Mouse (Mus musculus) spleen, adult 2 months (tissue): ENCODE data around the gene Gm7945. TPM values are rescaled to one million over a fixed set of nuclear protein-coding genes. Genes with fewer than 3 reads are reported as not detected.
"Not testable (repeated sequence)": the region's sequence is repeated elsewhere in the genome, so short reads cannot be mapped to it uniquely, and the experiment has no call there.

Experiments
- DNase-seq, 2 experiments: peaks; one replicate each; pipeline versions ENCODE4 v3.0.0 to v3.0.0-alpha.2; 2012 to 2021; ENCODE audit warnings: low spot score in 2 of 2, low read depth in 1 of 2
- H3K27ac ChIP-seq: fragments of 200-500 bp; 2 replicates; pipeline ENCODE4 v1.5.1; 2012; ENCODE audit warnings: low read length, inconsistent platforms; ENCODE audit not compliant: insufficient read depth
- H3K27me3 ChIP-seq: fragments of 200-500 bp; 2 replicates; pipeline ENCODE4 v1.6.1; 2012; ENCODE audit warnings: mild to moderate bottlenecking, moderate library complexity, low read length, inconsistent platforms; ENCODE audit not compliant: control insufficient read depth, insufficient read depth
- H3K36me3 ChIP-seq: fragments of 200-500 bp; 2 replicates; pipeline ENCODE4 v1.6.1; 2012; ENCODE audit warnings: mild to moderate bottlenecking, low read length, inconsistent platforms; ENCODE audit not compliant: control insufficient read depth, insufficient read depth
- H3K4me1 ChIP-seq: fragments of 200-500 bp; 2 replicates; pipeline ENCODE4 v1.6.1; 2011; ENCODE audit warnings: inconsistent platforms; ENCODE audit not compliant: control insufficient read depth, insufficient read depth, insufficient read length
- H3K4me3 ChIP-seq: fragments of 200-500 bp; 2 replicates; pipeline ENCODE4 v1.5.1; 2011; ENCODE audit warnings: mild to moderate bottlenecking, inconsistent platforms; ENCODE audit not compliant: insufficient read depth, insufficient read length; ENCODE audit errors: extremely low read depth
- WGBS: fragments of 180-500 bp; shearing (Covaris S2); methylation state at CpG from one replicate; pipeline ENCODE4 v1.1.7; 2018; 5-methylcytosine and 5-hydroxymethylcytosine counted together
- polyA plus RNA-seq: library from polyadenylated mRNA; depleted of rRNA; stranded (reverse); fragments of >200 nt; gene quantifications from 2 replicates; pipeline ENCODE4 v1.2.3, GENCODE M21; 2012; rRNA removed

Gene Gm7945
- not detected in 2 replicates for polyA plus RNA-seq

DNA sequence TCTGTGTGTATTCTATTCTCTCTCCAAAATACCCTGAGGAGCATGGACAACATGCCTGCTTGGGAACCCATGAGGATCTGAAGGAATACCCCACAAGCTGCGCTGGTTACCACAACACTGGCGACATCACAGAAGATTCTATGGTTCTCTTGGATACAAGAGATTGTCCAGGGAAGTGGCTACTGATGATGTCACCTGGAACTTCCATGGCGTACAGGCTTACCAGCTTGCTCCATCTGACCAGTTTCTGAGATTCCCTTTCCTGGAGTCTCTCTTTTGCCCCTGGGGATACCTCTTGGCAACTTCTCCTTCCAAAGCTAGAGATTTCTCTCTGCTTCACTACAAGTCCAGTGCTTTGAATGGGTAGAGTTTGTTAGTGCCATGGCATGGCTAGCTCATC, at the start of gene Gm7945:
Gm7945 (minus strand) TSS at position 101 of the 400 bp plus-strand sequence.
- no CpG with 5 or more reads among the region's 3 CpGs for WGBS
- H3K27me3 ChIP-seq, H3K4me3 ChIP-seq, H3K27ac ChIP-seq, H3K36me3 ChIP-seq, DNase-seq, H3K4me1 ChIP-seq: not testable (repeated sequence)

DNA sequence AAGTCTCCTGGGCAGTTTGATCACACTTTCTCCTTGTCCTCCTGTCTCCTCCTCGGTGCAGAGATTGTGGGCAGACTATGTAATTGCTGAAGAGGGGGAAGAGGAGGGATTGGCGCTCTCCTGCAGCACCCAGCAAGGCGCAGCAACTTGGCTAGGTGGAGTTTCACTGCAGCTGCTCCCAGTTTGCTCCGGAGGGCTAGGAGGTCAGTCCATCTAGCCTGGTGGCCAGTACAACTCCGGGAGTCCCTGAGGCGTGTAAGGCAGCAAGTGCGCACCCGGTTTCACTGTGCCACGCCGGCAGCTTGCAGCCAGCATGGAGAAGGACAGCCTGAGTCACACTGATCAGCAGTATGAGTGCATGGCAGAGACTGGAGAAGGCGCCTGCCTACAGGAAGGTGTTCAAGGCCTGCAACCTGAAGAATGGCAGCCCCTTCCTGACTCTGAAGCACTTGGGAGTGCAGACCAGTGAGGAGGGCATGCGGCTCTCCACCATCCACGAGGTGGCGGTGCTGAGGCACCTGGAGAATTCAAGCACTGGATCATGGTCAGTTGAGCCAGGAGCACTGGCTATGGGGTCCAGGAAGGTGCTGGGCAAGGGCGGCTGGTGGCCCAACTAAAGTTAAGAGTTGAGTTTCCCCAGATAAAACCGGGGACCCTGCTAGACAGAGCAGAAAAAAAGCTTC, 39.4 kb upstream of the Gm7945 start:
- not testable (repeated sequence) for H3K4me3 ChIP-seq, H3K27ac ChIP-seq, DNase-seq, H3K4me1 ChIP-seq, H3K27me3 ChIP-seq, H3K36me3 ChIP-seq
- WGBS = 18% methylated on average over 14 of the region's 16 CpGs

DNA sequence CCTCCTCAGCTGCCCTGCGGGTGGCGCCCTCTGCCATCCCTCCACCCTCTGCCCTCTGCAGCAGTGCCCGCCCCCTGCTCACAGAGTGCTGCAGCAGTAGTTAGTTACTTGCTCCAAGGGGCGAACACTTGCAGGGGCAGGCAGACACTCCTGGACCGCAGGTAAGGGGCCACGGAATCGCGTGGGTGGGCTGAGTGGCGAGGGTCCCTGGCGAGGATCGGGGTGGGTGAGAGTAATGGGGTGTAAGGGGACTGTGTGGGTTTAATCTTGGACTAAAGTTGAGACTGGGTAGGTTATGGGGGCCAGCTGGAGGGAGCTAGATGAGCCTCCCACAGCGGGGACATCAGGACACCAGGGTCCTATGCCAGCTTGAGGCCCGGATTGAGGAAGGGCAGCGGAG, 38.5 kb upstream of the Gm7945 start:
- not testable (repeated sequence) for H3K27me3 ChIP-seq, H3K27ac ChIP-seq, H3K4me1 ChIP-seq, DNase-seq, H3K4me3 ChIP-seq, H3K36me3 ChIP-seq
- 28% methylated on average over 14 of the region's 14 CpGs for WGBS

DNA sequence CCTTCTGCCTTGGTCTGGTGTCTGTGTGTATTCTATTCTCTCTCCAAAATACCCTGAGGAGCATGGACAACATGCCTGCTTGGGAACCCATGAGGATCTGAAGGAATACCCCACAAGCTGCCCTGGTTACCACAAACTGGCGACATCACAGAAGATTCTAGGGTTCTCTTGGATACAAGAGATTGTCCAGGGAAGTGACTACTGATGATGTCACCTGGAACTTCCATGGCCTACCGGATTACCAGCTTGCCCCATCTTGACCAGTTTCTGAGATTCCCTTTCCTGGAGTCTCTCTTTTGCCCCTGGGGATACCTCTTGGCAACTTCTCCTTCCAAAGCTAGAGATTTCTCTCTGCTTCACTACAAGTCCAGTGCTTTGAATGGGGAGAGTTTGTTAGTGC, 22.0 kb upstream of the Gm7945 start, which contains the start of gene Gm6482:
Gm6482 (minus strand) TSS at position 101 of the 400 bp plus-strand sequence.
- not testable (repeated sequence) for H3K4me1 ChIP-seq, H3K36me3 ChIP-seq, H3K27ac ChIP-seq, H3K27me3 ChIP-seq, H3K4me3 ChIP-seq, DNase-seq
- 79% methylated on average over 1 of the region's 2 CpGs for WGBS

DNA sequence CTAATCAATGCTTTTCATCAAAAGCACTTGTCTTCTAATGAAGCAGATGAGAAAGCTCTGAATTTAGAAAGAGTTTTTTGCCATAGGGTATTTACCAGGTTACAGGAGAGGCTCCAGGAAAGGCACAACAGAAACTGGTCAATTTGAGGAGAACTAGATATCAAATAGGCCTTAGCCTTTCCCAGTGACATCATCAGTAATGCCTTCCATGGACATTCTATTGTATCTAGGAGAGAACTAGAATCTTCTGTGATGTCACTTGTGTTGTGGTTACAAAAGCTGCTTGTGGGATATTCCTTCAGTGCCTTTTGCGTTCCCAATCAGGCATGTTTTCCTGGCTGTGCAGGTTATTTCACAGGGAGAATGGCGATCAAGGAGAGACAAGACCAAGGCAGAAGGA, 37.9 kb downstream of the Gm7945 start, which contains the start of gene Gm5798:
Gm5798 (plus strand) TSS at position 301 of the 400 bp plus-strand sequence.
- H3K4me3 ChIP-seq, DNase-seq, H3K27me3 ChIP-seq, H3K36me3 ChIP-seq, H3K4me1 ChIP-seq, H3K27ac ChIP-seq: not testable (repeated sequence)
- WGBS = 59% methylated on average over 2 of the region's 2 CpGs

Other genes starting within 250 kb of the Gm7945 start
- not detected in 2 replicates for gene Mbl1, start 234.9 kb downstream of the Gm7945 start, polyA plus RNA-seq
- gene Sftpd, start 201.2 kb downstream of the Gm7945 start, polyA plus RNA-seq = not detected in 2 replicates
- not detected in 2 replicates for gene Gm2832, start 107.6 kb downstream of the Gm7945 start, polyA plus RNA-seq
- not detected in 2 replicates for gene Gm5798, start 37.8 kb downstream of the Gm7945 start, polyA plus RNA-seq
- not detected in 2 replicates for gene Gm6482, start 21.9 kb upstream of the Gm7945 start, polyA plus RNA-seq
- not detected in 2 replicates for gene Gm7954, start 67.1 kb upstream of the Gm7945 start, polyA plus RNA-seq
- gene Gm3486, start 103.1 kb upstream of the Gm7945 start, polyA plus RNA-seq = not detected in 2 replicates
- not detected in 2 replicates for gene Gm7970, start 169.2 kb upstream of the Gm7945 start, polyA plus RNA-seq
- gene 1700049E17Rik2, start 186.8 kb upstream of the Gm7945 start, polyA plus RNA-seq = not detected in 2 replicates
- gene Gm3072, start 238.2 kb upstream of the Gm7945 start, polyA plus RNA-seq = not detected in 2 replicates